In genomic region chr14:115240621-115241373, GRCm38 (mm10) we compare ENCODE assay signal across 10 mouse cellular contexts.
"Had no signal": no experiment of that assay in that cellular context is flagged by ENCODE, and none has a peak within 500 bp of the region (broad histone marks: within the 10 kb centered on the region; RNA-seq: fewer than 3 reads in every experiment).

No protein-coding gene starts in this region.

- H3K27me3 ChIP-seq: limb, embryonic 13.5 days had no signal

- H3K36me3 ChIP-seq: limb, embryonic 13.5 days had no signal

- H3K4me3 ChIP-seq: layer of hippocampus, adult 2 months; limb, embryonic 13.5 days had no signal

- DNase-seq: kidney, adult 18-20 months; kidney, postnatal 10 days; kidney, postnatal 4 days; left cerebral cortex, postnatal 4 days; lung, adult 18-20 months; right cerebral cortex, adult 18-20 months; right cerebral cortex, postnatal 25 days had no signal

- H3K27ac ChIP-seq: layer of hippocampus, adult 2 months; limb, embryonic 13.5 days; liver, embryonic 14.5 days had no signal

- H3K9ac ChIP-seq: limb, embryonic 13.5 days; liver, embryonic 14.5 days had no signal

- H3K9me3 ChIP-seq: limb, embryonic 13.5 days had no signal

- H3K4me2 ChIP-seq: limb, embryonic 13.5 days had no signal
